Mouse (Mus musculus) ovary, postnatal 36 days (tissue): ENCODE data around the gene Dst.
A peak's percentile ranks its signal among the peaks of the same experiment; 100 is the strongest.

Experiments
- DNase-seq: peaks from one replicate; pipeline ENCODE4 v3.0.0; 2022; ENCODE audit warnings: low spot score, mixed read lengths

The Dst gene

DNA sequence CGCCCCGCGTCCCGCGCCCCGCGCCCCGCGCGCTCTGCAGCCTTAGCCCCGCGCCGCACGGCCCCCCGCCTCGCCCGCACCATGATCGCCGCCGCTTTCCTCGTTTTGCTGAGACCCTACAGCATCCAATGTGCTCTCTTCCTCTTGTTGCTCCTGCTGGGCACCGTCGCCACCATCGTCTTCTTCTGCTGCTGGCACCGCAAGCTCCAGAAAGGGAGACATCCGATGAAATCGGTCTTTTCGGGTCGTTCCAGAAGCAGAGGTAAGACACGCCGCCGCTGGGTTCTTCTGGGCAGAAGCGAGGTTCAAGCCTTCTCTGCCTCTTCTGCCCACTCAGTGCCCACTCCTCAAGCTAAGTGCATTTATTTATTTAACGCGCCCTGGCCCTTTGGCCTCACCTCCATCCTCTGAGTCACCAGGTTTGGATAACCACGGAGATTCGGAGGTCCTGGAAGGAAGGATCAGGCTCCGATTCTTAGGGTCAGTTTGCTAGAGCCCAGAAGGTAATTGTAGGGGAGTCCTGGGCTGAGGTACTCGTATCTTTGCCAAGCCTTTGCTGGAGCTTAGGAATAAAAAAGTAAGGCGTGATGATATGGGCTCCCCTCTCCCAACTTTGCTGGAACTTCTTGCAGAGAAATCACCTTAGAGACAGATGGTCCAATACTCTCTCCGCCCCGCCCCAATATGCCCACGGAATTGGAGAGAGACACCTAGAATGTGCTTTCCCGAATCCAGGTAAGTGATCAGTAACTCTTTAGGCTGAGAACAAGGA, at the start of gene Dst:
Dst (plus strand) TSS at position 35 of the 772 bp plus-strand sequence.
- no peak for DNase-seq

DNA sequence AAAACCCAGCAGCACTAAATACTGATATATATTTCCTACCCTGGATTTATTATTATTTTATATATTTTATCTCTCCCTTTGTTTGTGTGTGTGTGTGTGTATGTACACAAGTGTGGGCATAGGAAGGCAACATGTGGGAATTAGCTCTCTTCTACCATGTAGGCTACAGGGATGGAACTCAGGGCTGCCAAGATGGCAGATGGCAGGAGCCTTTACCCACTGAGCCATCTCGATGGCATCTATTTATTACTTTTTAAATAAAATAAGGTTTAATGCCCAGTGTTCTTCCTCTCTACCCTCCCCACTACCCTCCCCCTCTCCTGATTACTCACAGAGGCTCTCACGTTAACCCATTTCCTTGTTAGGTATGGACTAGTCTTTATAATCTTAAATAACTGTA, 39.0 kb upstream of the Dst start:
- DNase-seq = no peak

DNA sequence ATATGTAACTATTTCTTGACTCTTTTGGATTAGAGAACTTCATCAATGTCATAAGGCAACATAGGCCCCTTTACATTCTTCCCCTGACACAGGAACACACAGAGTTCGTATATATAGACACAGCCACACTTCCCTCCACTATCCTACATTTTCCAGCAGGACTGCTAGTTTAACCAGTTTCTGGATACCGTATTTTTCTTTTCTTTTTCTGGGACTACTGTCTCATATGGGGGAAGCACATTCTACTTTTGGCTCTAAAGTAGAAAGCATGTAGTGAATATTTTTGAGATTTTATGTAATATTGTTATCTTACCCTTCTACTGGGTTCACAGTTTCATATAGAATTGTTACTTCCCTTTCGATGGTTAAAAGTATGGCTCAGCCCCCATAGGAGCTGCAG, 38.6 kb upstream of the Dst start:
- no peak for DNase-seq

DNA sequence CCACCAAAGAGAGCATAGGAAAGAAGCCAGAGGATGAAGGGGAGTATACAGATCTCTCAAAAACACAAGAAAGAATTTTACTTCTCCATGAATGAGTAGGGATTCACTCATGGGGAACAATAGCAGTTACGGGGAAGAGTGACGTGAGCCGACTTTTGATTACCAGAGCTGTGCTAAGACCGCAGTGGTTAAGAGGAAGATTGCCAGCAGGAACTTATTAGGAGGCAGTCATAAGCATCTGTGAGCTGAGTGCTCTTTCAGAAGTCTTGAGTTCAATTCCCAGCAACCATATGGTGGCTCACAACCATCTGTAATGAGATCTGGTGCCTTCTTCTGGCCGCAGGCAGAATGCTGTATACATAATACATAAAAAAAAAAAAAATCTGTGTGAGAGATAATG, 34.5 kb upstream of the Dst start:
- no peak for DNase-seq

DNA sequence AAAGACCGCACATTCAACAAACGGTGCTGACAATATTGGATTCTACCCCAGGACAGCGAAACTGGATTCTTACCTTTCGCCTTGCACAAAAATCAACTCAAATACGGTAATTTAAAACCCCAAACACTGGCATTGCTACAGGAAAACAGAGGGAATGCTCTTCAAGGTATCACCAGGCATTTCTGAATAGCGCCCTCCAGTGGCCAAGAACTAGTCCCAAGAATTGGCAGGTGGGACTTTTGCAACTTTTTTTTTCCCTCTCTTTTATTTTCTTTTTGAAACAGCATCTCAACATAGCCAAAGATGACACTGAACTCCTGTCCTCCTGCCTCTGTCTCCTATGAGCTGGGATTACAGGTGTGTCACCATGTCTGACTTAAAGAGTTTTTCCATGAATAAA, 32.3 kb upstream of the Dst start:
- peak; percentile 8 for DNase-seq

DNA sequence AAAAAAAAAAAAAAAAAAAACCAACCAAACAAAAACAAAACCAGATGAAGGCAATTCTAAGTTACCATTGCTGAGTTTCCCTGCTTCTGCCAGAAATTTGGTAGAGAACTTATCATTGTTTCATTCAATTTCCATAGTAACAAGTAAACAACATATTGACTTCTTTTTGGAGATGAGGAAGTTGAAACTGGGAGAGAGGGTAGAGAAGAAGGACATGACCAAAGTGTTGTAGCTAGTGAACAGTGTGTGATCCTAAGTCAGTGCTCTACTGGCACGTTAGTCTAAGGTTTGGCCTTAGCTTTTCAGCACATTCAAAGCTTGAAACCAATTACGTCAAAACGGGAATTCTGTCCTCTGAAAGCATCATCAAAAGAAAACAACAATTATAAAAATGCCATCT, 31.6 kb upstream of the Dst start:
- DNase-seq = no peak

DNA sequence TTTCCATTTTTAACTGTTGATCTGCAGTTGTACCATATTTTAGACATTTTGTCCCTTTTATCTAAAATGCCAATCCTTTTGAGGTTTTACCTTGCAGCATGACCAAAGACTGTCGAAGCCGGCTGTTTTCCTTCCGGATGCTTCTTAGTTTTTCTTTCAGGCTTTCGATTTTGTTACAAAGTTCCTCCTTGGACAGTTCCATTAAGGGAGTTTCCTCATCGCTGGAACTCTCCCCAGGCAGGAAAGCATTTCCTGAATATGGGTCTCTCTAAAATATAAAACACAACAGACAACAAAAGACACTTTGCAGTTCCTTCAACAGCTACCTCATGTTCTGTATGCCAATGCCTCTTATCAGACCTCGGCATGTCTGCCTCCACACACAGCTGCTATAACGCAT, 29.9 kb upstream of the Dst start:
- DNase-seq = no peak

DNA sequence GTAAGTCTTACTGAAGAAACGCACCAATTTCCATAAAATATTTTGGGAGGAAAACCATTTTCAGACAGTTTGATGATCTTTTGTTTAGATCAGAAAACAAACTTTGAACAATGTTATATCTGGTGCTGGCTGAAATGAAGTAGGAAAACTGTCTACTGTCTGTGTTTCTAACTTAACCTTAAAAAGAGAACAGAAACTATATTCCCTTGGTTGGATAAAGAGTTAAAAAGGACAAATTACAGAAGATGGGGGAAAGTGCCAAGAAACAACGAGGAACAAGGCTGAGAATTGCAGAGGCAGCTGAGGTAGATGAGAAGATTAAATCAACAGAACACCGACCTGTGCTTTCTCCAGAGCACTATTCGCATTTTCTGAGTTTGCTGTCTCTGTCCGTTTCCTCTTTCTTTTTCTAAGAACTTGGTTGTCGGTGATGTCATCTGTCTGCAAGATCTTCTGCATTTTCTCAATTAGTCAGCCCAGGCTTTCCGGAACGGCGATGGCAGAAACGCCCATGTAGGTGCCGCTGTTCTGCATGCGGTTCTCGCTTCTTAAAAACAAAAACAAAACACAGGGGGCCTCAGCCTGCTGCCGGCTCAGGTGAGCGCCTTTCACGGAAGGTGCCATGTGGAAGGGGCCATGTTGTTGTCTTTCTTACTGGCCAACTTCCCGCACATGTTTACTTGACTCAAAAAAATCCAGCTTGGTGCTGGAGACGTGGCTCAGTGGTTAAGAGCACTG, 24.8 kb upstream of the Dst start:
- peak; percentile 24 for DNase-seq

DNA sequence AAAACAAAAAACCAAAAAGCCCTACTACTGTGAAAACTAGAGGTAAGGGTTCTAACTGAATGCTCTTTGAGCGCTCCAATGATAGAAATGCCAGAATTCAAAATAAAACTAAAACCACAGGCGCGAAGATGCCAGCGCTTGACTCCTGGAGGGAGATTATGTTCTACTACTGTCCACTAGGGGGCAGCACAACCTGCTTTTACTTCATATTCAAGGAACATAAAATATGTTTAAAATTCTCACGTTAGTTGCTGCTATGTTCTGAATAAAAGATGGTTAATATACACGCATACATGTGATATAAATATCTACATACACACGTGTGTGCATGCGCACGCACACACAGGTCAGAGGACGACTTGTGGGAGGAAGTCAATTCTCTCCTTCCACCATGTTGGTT, 15.2 kb upstream of the Dst start:
- peak; percentile 17 for DNase-seq

DNA sequence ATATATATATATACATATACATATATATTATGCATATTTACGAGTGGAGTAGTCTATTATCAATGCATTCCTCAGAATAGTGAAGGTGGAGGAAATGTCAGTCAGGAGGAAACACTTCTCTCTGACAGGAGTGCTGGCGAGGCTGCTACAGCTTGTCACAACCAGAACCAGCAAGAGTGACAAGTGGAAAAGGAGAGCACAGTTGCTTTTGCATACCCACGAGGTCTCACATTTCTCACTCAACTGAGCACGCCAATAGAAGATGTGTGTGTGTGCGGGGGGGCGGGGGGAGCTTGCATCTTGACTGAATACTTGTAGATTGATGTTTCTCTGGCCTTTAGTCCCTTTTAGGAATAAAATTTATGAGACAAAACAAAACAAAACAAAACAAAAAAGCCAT, 11.9 kb upstream of the Dst start:
- no peak for DNase-seq

DNA sequence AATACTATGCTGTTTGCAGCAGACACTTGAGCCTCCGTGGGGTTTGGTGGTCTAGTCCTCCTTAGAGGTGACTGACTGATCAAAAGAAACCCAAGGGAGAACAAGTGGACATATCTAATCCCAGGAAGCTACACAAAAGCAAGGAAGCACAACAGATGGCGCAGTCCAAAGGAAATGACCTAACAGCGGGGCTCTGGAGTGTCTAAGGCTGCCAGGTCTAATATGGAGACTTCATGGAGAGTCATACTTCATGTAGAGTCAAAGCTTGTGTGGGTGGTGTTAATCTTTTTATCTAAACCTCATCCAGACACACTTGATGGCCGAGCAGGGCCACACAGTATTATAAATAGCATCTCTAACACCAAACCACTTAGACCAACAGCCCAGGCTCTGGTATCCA, 11.4 kb upstream of the Dst start:
- DNase-seq = no peak

DNA sequence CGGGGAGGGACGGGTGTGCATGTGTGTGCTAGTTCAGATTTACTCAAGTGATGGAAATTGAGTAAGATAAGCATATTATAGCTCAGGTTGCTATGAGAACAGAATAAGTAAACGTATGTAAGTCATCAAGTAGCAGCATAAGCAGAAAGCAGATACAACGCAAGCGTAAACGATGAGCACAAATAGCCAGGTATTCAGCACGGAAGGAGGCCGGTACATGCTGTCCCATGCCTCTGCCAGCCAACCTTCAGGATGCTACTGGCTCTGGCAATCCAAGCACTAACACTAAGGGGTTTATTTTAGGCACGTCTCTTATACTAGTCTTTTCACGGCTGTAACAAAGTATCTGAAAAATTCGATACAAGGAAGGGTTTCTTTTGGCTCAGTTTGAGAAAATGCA, 10.6 kb upstream of the Dst start:
- DNase-seq = no peak

DNA sequence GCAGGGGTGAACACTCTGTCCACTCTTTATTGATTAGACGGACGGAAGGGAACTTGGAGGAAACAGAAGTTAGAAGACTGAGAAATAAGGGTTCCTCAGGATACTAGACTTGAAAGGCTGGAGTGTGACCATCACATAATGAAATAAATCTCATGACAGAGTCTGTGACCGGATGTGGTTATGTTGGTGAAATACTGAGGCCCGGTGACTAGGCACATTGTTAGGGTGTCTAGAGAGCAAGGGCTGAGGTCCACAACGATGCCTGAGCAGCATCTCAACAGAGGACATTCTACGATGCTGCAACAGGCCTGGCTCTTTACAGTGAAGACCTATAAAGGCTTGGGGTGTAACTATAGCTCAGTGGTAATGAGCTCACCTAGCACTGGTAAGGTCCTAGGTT, 9.7 kb upstream of the Dst start:
- DNase-seq = no peak

DNA sequence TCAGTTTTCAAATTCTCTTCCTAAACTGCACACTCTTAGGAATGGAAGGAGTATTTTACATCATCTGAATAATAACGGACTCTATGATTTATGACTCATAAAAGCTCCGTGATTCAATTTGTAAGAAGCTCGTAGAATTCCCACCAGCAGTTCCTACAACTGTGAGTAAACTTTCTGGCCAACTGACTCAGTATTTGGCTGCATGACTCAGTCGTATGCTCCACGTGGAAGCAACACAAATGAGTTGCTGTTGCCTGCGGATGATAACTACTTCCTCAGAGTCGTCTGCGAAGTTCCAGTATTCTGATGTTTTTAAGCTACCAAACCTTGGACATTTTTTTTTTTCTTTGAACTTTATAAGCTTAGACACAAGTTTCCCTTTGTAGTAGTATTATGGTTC, 7.8 kb upstream of the Dst start:
- DNase-seq = no peak

DNA sequence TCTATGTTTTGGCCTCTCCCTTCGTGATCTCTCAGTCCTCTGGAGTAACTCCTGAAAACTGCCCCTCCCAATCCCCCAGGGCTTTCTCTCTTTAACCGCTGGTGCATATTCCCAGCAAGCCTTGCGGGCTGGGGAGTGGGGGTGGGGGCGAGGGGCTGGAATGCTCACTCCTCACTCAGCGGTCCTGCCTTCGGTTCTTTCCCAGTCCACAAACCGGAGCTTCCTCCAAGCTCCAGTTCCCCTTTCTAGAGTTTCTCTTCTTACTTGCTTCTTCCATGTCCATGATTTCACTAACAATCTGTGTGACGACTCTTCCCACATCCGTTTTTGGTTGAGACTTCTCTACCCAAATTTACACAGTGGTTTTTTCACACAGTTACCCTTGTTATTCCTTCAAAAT, 4.4 kb upstream of the Dst start:
- no peak for DNase-seq

DNA sequence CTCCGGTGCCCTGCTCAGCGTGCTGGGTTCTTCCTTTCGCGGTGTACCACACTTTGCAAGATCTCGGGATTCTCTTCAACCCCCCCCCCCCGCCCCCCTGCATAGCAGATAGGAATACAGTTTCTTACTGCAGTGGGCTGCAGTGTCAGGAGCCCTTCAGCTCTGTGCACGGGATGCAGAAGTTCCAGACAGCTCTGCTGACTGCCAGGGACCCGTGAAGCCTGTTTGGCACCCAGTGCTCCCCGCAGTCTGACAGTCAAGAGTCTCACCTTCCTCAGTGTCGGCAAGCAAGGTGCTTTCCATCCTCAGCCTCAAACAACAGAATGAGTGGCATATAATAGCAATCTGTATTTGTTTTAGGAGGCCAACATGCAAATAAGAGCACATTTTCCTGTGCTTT, 1.8 kb upstream of the Dst start:
- DNase-seq = no peak

DNA sequence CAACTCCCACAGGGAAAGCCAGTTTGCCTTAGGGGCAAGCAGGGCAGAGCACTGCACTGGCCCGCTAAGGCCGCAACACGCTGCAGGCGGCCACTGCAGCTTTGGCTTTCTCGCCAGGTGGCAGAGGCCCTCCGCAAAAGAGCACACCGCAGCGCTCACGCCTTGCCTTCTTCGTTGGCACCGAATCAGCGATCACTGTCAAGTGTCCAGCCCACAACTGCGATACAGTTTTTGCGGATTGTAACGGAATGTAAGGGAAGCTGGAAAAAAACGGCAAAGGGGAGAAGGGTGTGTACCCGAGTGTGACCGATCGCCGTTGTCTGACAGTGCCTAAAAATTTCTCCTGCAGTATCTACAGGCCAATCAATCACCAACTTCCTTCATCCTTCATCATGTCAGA, 1.1 kb upstream of the Dst start:
- peak; percentile 9 for DNase-seq

DNA sequence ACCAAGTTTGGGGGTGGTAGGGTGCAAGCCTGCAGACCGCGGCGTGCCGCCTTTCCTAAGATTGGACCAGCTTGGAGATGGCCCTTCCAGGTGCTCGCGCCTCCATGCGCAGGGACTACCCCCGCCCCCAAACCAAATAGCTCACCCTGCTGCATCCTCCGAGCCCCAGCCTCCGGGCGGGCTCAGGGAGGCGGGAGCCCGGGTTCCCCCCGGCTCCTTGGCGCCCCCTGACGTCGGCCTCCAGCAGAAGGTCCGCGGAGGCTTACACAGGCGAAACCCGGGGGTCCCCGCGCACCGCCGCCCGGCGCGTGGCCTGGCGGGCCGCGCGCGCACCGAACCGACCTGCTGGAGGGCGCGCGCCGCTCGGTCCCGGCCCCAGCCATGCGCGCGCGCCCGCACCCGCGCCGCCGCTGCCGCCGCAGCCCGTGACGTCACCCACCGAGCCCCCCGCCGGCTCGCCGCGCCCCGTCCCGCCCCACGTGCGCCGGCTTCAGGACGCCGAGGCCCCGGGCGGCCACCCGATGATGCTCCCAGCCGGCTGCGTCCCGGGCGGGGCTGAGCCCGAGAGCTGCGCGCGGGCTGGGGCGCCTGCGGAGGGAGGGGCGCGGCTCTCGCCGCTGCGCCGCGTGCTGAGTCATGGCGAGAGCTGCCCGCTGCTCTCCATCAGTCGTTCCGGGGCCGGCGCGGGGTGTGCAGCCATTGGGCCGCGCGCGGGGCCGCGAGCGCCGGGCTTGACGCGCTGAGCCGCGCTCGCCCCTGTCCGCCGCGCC, 419 bp upstream of the Dst start, which contains the start of gene Bend6:
Bend6 (minus strand) TSS at position 396 of the 770 bp plus-strand sequence.
- peak; percentile 65 for DNase-seq

DNA sequence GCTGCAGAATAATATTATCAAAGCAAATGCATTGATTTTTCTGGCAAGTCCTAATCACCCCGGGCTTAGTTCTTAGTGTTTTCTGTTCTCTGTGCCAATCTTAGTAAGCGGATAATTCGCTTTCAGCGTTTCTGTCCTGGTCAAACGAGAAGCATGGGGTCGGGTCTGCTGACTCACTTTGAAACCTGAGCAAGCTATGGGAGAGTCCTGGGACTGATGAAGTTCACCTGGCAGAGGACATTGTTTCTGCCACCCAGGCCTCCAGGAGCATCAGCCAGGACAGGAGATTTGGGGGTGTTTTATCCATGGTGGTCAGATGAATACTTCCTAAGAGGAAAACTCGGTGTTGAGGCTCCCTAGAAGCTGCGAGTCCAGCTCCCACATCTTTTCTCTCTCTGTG, 3.6 kb downstream of the Dst start:
- no peak for DNase-seq

DNA sequence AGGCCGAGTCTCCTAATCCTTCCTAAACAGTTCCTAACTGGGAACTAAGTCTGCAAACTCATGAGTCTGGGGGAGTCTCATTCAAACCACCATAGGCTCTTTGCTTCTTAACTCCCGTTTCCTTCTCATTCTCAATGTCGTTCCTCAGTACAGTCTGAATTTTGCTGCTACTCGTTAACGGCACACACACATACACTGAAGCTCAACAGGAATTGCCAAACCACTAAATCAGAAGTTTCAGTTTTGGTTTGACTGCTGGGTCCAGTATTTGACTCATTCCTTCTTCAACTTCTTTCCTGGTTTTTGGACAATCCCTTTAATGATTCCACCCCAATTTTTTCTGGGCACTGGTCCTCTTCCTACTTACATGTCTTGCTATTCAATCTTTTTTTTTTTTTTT, 8.5 kb downstream of the Dst start:
- DNase-seq = no peak

DNA sequence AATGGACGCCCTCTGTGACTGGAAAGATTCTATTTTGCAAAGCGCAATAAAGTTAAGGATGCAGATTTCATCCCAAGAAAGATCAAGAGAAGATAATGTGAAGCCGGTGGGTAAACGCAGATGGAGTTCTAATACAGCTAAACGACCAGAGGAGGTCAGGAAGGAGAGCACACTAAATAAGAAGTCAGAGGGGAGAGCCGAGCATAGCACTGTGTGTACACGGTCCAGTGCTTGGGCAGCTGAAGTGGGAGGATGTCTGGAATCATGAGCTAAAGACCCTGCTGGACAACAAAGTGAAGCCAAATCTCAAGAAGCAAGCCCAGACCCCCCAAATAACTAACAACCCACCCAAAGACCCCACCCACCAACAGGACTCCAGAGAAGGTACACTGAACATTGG, 14.9 kb downstream of the Dst start:
- no peak for DNase-seq

DNA sequence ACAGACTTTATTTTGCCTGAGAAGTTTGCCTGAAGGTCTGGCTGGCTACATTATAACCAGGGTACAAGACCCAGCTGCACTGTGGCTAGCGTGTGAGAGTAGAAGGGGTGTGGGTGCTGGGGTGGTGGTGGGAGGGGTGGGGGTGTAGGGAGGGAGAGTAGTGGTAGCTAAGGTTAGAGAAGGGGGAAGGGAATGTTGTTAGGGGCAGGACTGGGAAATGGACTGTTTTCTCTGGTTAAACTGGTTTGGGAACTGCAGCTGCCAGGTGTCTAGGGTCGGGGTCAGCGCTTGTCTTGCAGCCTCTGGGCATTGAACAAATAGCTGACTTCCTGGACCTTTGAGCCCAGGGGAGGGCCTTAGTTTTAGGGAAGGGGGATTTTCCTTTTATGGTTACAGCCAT, 17.3 kb downstream of the Dst start:
- no peak for DNase-seq

DNA sequence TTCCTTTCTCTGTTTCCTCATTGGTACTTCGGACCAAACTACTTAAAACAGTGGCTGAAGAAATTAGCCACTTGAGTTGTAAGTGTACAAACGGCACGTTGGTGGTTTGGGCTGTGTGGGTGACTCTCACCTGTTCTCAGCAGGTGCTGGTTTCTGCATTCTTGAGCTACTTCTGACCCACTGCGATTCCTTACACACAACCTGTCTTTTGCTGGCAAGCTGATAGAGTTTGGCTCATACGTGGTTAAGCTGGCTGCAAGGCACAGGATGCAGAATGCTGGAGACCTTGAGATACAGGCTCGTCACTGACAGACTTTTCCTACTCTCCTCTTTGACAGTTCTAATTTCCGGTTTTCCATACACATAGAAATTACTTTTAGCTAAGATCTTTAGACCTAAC, 19.4 kb downstream of the Dst start:
- DNase-seq = no peak
